In genomic region chr6:30205587-30206202, GRCm38 (mm10) we compare ENCODE assay signal across 8 mouse cellular contexts.
DNase-seq lines count a peak whose midpoint lies in the region; ATAC-seq and TF ChIP-seq lines count a peak whose summit lies in the region.

No protein-coding gene starts in this region.

- WGBS in lung, postnatal 0 days, result 4% methylated on average over 30 of the region's 30 CpGs

- no peaks in the 10 kb centered on the region for H3K4me1 ChIP-seq in lung, postnatal 0 days (ENCODE audit: insufficient read depth, low read depth, low read length)

- H3K9me3 ChIP-seq in lung, postnatal 0 days (ENCODE audit: low read length), result no peaks in the 10 kb centered on the region

- TF ChIP-seq CTCF in lung, postnatal 0 days (IDR thresholded peaks at IDR 0.05), result peak; percentile 97

- no peak overlapping the region for H3K27ac ChIP-seq in lung, postnatal 0 days (ENCODE audit: low read length)

- no peak for TF ChIP-seq EP300 in lung, postnatal 0 days (IDR thresholded peaks at IDR 0.05)

- DNase-seq in NIH3T3 (ENCODE audit: low read depth), result peak; percentile 89
- peak; percentile 65 for DNase-seq in cerebellum, adult 8-10 months
- DNase-seq in layer of hippocampus, postnatal 10 days (ENCODE audit: low spot score in 2 of 2), result peak; percentile 68 to 82
- DNase-seq in lung, postnatal 0 days (ENCODE audit: low spot score), result peak; percentile 77
- DNase-seq in ovary, postnatal 36 days (ENCODE audit: low spot score), result peak; percentile 76
- DNase-seq in thymus, postnatal 14 days, result peak; percentile 83

- no peak overlapping the region for H3K4me3 ChIP-seq in lung, postnatal 0 days (ENCODE audit: low read depth, low read length)

- no peak overlapping the region for H3K4me2 ChIP-seq in lung, postnatal 0 days (replicated peaks; ENCODE audit: low read depth, low read length)

- H3K27me3 ChIP-seq in lung, postnatal 0 days (replicated peaks; ENCODE audit: insufficient read depth, low read length), result no peaks in the 10 kb centered on the region

- 0 out of 2 replicates have a peak overlapping the region, but pooled peaks have one; percentile 0 for H3K9ac ChIP-seq in lung, postnatal 0 days (replicated peaks; ENCODE audit: low read depth)

- ATAC-seq in frontal cortex, adult (ENCODE audit: low TSS enrichment), result peak; percentile 96
- ATAC-seq in hematopoietic stem cell, adult 5-6 weeks (replicated peaks in 1 of 2; ENCODE audit: insufficient read depth in 1 of 2, low FRiP score in 2 of 2, low TSS enrichment in 1 of 2, low read depth in 1 of 2, poor library complexity in 2 of 2, severe bottlenecking in 2 of 2), result peak; percentile 76 to 88; a peak in 3 of 4 replicates
- ATAC-seq in lung, postnatal 0 days, result peak; percentile 88

- no peaks in the 10 kb centered on the region for H3K36me3 ChIP-seq in lung, postnatal 0 days (ENCODE audit: insufficient read depth, low read length)
